Mouse (Mus musculus) naive thymus-derived CD4-positive, alpha-beta T cell, adult 2 months (primary cell): ENCODE data around the gene Rtf1.
A peak's percentile ranks its signal among the peaks of the same experiment; 100 is the strongest.

ENCODE experiments used
- DNase-seq: peaks from one replicate; pipeline ENCODE4 v3.0.0-alpha.2; 2011; ENCODE audit warnings: low read depth

Gene Rtf1

DNA sequence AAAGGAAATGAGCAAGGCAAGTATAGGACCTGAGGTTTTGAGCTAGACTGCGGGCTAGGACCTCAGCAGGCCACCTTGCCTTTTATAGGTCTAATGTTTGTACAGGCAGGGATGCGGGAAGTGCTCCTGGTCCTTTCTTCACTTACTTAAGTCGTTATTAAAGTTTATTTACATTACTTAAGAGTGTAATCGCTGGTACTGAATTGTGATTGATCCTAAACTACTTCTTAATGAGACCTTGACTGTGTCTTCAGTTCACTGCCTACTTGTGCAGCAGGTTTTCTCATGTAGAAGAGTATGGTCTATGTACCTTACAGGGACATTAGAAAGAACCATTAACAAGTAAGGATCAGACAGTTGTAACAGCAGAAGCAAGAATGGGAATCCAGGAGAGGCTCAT, 55.9 kb downstream of the Rtf1 start:
- no peak for DNase-seq

GRCm38 (mm10) chr2:119737124-119737523, 62.3 kb downstream of the Rtf1 start:
- DNase-seq: no peak

DNA sequence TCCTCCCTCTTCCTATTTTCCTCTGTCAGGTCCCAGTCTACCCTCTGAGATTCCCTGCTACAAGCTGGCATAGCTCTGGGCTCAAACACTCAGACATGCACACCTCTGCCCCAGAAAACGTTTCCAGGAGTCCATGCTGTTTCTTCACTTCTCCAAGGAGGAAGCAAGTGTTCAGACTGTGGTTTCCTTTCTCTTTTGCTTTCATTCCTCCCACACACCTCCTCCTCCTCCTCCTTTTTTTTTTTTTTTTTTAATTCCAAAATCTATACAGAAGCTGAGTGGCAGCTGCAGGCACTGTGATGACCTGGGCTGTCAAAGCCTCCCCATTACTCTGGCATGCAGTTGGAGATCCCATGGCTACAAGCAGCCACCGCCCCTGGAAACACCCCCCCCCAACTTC, 65.7 kb downstream of the Rtf1 start:
- DNase-seq: no peak

- DNase-seq: peak; percentile 90
Measured at GRCm38 (mm10) chr2:119741581-119742411, 66.9 kb downstream of the Rtf1 start, which contains the start of gene Itpka. Gene Itpka (plus strand): TSS chr2:119742337.

DNA sequence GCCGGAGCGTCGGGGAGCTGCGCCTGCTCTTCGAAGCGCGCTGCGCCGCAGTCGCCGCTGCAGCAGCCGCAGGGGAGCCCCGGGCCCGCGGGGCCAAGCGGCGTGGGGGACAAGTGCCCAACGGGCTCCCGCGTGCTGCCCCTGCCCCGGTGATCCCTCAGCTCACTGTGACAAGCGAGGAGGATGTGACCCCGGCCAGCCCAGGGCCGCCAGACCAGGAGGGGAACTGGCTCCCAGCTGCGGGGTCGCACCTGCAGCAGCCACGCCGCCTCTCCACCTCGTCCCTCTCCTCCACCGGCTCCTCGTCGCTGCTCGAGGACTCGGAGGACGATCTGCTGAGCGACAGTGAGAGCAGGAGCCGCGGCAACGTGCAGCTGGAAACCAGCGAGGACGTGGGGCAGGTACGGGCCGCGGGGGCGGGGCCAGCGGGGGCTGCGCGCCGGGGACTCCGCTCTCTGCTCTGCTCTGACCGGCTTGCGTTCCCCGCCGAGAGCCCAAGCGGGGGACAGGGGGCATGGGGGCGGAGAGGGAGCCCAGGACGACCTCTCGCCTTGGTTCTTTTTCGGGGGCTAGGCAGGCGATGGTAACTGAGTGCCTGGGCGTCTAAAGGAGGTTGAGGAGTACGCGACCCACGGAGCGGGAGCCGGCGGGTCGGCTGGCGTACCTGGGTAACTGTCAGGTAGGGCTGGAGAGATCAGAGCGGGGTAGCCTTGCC, 67.8 kb downstream of the Rtf1 start:
- peak; percentile 74 for DNase-seq

- DNase-seq: peak; percentile 36
Measured at GRCm38 (mm10) chr2:119743176-119743807, 68.4 kb downstream of the Rtf1 start.

DNA sequence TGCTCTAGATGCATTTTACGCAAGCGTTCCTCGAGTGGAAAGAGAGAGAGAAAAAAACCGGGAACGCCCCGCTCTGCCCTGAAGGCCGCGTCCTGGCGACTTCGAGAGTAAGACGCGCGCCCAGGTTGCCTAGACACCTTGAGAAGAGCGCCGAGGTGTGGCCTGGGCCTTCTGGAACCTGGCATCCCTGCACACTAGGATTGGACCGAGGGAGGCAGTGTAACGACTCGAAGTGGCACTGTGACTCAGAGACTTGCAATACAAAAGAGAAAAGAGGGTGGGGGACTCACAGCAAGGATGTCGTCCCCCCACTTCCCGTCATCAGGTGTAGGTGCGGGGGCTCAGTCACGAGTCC, 68.9 kb downstream of the Rtf1 start:
- DNase-seq: no peak

- DNase-seq: peak; percentile 65
Measured at GRCm38 (mm10) chr2:119744163-119745111, 69.6 kb downstream of the Rtf1 start.

GRCm38 (mm10) chr2:119745281-119745680, 70.4 kb downstream of the Rtf1 start:
- DNase-seq: peak; percentile 33

DNA sequence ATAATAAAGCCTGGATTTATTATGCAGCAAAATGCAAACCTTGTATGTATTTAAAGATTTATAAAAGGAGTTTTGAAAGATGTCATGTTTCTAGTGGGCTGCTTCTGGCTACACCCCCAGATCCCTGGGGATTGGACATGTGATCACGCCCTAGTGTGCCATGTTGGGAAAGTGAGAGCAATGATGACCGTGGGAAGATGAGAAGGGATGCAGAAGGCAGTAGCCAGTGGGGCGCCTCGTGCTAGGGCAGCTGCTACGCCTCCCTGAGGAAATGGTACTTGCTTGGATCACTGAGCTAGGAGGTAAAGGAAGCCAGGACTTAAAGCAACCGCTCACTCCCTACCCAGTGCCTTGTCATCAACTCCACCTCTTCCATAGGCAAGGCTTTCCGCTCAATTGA, 72.7 kb downstream of the Rtf1 start:
- DNase-seq: no peak

GRCm38 (mm10) chr2:119749260-119749659, 74.4 kb downstream of the Rtf1 start:
- no peak for DNase-seq

GRCm38 (mm10) chr2:119757601-119758100, 82.8 kb downstream of the Rtf1 start:
- DNase-seq: peak; percentile 16

DNA sequence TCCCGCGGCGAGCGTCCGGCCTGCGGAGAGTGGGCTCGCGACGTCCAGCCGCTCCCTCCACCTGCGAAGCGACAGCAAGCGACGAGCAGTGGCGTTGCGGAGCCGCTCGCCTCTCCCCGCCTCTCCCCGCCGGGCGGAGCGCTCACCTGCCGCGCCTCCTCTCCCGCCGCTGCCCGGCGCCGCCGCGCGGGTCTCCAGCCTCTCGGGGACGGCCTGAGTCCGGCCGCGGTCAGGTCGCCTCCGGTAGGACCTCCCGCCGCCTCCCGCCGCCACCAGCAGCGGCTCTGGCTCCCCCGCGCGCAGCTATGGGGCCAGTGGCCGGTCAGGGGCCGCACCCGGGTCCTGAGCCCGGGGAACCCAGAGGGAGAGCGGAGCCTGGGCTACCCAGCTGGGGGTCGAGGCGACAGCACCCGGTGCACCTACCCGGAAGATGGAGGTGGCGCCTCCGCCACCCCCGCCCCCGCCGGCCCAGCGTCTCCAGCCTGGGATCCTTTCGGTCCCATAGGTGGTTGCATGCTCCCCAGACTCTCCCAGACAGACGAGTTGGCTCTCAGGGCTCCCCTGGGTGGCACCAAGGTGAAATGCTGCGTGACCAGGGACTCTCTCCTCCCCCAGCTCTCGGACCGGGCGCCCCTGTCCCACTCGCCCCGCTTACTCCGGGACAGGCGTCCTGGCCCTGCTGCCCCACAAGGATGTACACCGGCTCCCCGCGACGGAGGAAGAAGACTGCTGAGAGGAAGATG, 83.4 kb downstream of the Rtf1 start:
- DNase-seq: no peak

- peak; percentile 40 for DNase-seq
Measured at GRCm38 (mm10) chr2:119758844-119759835, 84.3 kb downstream of the Rtf1 start.

- no peak for DNase-seq
Measured at GRCm38 (mm10) chr2:119760251-119760650, 85.4 kb downstream of the Rtf1 start, which contains the start of gene Ltk. Gene Ltk (minus strand): TSS chr2:119760431.

DNA sequence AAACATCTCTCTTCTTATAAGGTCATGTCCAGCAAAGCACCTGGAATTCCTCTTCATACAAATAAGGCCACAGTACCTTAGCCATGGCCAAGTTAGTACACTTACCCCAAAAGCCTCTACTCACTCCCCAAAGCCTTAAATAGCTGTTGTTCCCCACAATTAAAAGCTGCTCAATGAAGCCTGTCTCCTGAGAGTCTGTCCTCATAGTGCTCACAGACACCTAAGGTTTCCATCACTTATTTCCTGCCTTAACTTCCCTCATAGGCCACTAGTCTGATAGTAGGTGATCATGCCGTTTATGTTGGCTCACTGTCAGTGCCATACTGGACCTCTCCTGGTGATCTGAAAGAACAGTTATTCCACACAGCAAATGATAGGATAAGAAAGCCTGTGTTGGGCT, 87.4 kb downstream of the Rtf1 start:
- no peak for DNase-seq

DNA sequence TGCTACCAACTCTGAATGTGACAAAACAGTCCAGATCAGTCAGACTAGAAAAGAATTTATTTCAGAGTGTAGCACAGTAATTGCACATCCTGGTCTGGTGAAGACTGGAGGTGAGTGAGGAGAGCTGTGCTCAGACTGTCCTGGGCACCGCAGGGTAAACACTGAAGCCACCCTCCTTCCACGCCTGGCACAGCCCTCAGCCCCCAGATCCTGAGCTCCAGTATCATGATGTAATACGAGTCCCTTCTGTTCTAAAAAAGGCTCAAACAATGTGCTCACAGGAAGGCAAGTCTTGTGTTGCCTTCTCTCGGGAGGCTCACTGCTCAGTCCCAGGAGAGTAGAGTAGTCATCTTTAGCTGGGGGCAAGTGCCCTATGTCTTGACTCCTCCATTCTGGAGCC, 89.1 kb downstream of the Rtf1 start:
- DNase-seq: no peak

- no peak for DNase-seq
Measured at GRCm38 (mm10) chr2:119767246-119767645, 92.4 kb downstream of the Rtf1 start.
